ENCODE assay signal across 8 mouse cellular contexts in genomic region chr3:90434073-90434730, GRCm38 (mm10). TPM values are rescaled to one million over a fixed set of nuclear protein-coding genes. Genes with fewer than 3 reads are reported as not detected.
DNase-seq lines count a peak whose midpoint lies in the region; ATAC-seq and TF ChIP-seq lines count a peak whose summit lies in the region.

No protein-coding gene starts in this region.

- intact Hi-C loops in heart, postnatal 36 days (cut with DNase I) = no loop called here

- TF ChIP-seq POLR2A in embryonic fibroblast, embryonic 13.5 days (IDR thresholded peaks at IDR 0.05; ENCODE audit: low read depth, low read length) = no peak

- peak overlapping the region; percentile 62 for H3K9ac ChIP-seq in heart, embryonic 11.5 days (ENCODE audit: low read depth, low read length)
- peak overlapping the region; percentile 34 for H3K9ac ChIP-seq in kidney, embryonic 15.5 days

- 57% methylated on average over 11 of the region's 11 CpGs for WGBS in heart, embryonic 11.5 days (ENCODE audit: insufficient replicate concordance)
- WGBS in kidney, embryonic 15.5 days = 48% methylated on average over 11 of the region's 11 CpGs

- no peaks in the 10 kb centered on the region for H3K27me3 ChIP-seq in heart, embryonic 11.5 days (ENCODE audit: control insufficient read depth, insufficient read depth, low read length)
- H3K27me3 ChIP-seq in kidney, embryonic 15.5 days = no peaks in the 10 kb centered on the region

- H3K4me2 ChIP-seq in heart, embryonic 11.5 days = peak overlapping the region; percentile 94
- peak overlapping the region; percentile 77 for H3K4me2 ChIP-seq in kidney, embryonic 15.5 days

- H3K9me3 ChIP-seq in heart, embryonic 11.5 days (replicated peaks; ENCODE audit: control insufficient read depth, low read length) = no peaks in the 10 kb centered on the region
- H3K9me3 ChIP-seq in kidney, embryonic 15.5 days (replicated peaks) = no peaks in the 10 kb centered on the region

- peaks cover 20% of the 10 kb centered on the region for H3K4me1 ChIP-seq in heart, embryonic 11.5 days (ENCODE audit: control insufficient read depth, insufficient read depth, low read length)
- peaks cover 9% of the 10 kb centered on the region for H3K4me1 ChIP-seq in embryonic fibroblast, embryonic 13.5 days (ENCODE audit: control insufficient read depth, insufficient read depth, low read length)
- peaks cover 32% of the 10 kb centered on the region for H3K4me1 ChIP-seq in kidney, embryonic 15.5 days

- ATAC-seq in heart, embryonic 11.5 days (replicated peaks; ENCODE audit: insufficient number of reproducible peaks, low FRiP score, low TSS enrichment) = no peak
- no peak for ATAC-seq in kidney, embryonic 15.5 days (replicated peaks; ENCODE audit: low FRiP score)

- peak overlapping the region; percentile 76 for H3K4me3 ChIP-seq in heart, embryonic 11.5 days (ENCODE audit: low read depth, low read length)
- H3K4me3 ChIP-seq in embryonic fibroblast, embryonic 13.5 days (ENCODE audit: insufficient read depth, low read length) = peak overlapping the region; percentile 48
- peak overlapping the region; percentile 80 for H3K4me3 ChIP-seq in kidney, embryonic 15.5 days (replicated peaks)

- TF ChIP-seq CTCF in embryonic fibroblast, embryonic 13.5 days (IDR thresholded peaks at IDR 0.05; ENCODE audit: borderline replicate concordance, insufficient read depth, low read length) = no peak

- no peak for DNase-seq in heart, postnatal 36 days
- peak; percentile 90 for DNase-seq in lung, postnatal 36 days
- DNase-seq in retina, embryonic 14.5 days (ENCODE audit: low spot score) = no peak
- no peak for DNase-seq in right cerebral cortex, postnatal 36 days (ENCODE audit: low spot score in 2 of 2)
- no peak for DNase-seq in gastrocnemius, postnatal 25 days

- H3K36me3 ChIP-seq in heart, embryonic 11.5 days (ENCODE audit: control insufficient read depth, insufficient read depth, low read length) = no peaks in the 10 kb centered on the region
- H3K36me3 ChIP-seq in kidney, embryonic 15.5 days = peaks cover 1% of the 10 kb centered on the region; the same call in 1 of the 2 replicates

- H3K27ac ChIP-seq in heart, embryonic 11.5 days (ENCODE audit: low read depth, low read length) = peak overlapping the region; percentile 97
- H3K27ac ChIP-seq in embryonic fibroblast, embryonic 13.5 days (ENCODE audit: insufficient read depth, low read length) = no peak overlapping the region
- peak overlapping the region; percentile 99 for H3K27ac ChIP-seq in kidney, embryonic 15.5 days

RNA-seq across cellular contexts. Expression of gene Ints3, which starts 0.8 kb away (rescaled TPM):
- polyA plus RNA-seq in heart, embryonic 11.5 days (2014; fragmentation: Nextera tagmentation; extraction: Ambion mirVana) = 25.3 and 26.9 TPM in 2 replicates
- 10 to 100 TPM; 23.7 to 27.9 TPM for total RNA-seq in heart, postnatal 36 days (2021)
- 39.5 and 40.0 TPM in 2 replicates for polyA plus RNA-seq in embryonic fibroblast, embryonic 13.5 days (2011; ENCODE audit: insufficient read length, low read depth, missing spikeins)
- 32.9 and 38.1 TPM in 2 replicates for polyA plus RNA-seq in kidney, embryonic 15.5 days (2015; fragmentation: Nextera tagmentation; extraction: Ambion mirVana)
- 10 to 100 TPM; 14.5 to 15.9 TPM for total RNA-seq in gastrocnemius, postnatal 25 days (2021)

RNA-seq across cellular contexts. Expression of gene Npr1, which starts 31.5 kb away (rescaled TPM):
- polyA plus RNA-seq in heart, embryonic 11.5 days (2014; fragmentation: Nextera tagmentation; extraction: Ambion mirVana) = 5.3 and 8.1 TPM in 2 replicates
- 10 to 100 TPM; 19.9 to 21.3 TPM for total RNA-seq in heart, postnatal 36 days (2021)
- 0.18 TPM in 1 of 2 replicates, not detected in the other for polyA plus RNA-seq in embryonic fibroblast, embryonic 13.5 days (2011; ENCODE audit: insufficient read length, low read depth, missing spikeins)
- 13.6 and 16.2 TPM in 2 replicates for polyA plus RNA-seq in kidney, embryonic 15.5 days (2015; fragmentation: Nextera tagmentation; extraction: Ambion mirVana)
- total RNA-seq in gastrocnemius, postnatal 25 days (2021) = 10 to 100 TPM in 1 of 2 experiments, 1 to 10 TPM in 1; 7.7 to 10.8 TPM

RNA-seq across cellular contexts. Expression of gene Ilf2, which starts 41.7 kb away (rescaled TPM):
- polyA plus RNA-seq in heart, embryonic 11.5 days (2014; fragmentation: Nextera tagmentation; extraction: Ambion mirVana) = 148 and 151 TPM in 2 replicates
- total RNA-seq in heart, postnatal 36 days (2021) = 10 to 100 TPM; 29.6 to 32.2 TPM
- 82.1 and 97.0 TPM in 2 replicates for polyA plus RNA-seq in embryonic fibroblast, embryonic 13.5 days (2011; ENCODE audit: insufficient read length, low read depth, missing spikeins)
- polyA plus RNA-seq in kidney, embryonic 15.5 days (2015; fragmentation: Nextera tagmentation; extraction: Ambion mirVana) = 236 and 238 TPM in 2 replicates
- total RNA-seq in gastrocnemius, postnatal 25 days (2021) = 10 to 100 TPM; 23.4 to 25.6 TPM

RNA-seq across cellular contexts. Expression of gene Slc27a3, which starts 44.5 kb away (rescaled TPM):
- polyA plus RNA-seq in heart, embryonic 11.5 days (2014; fragmentation: Nextera tagmentation; extraction: Ambion mirVana) = 5.7 and 6.2 TPM in 2 replicates
- under 1 TPM; 0.54 to 1.00 TPM for total RNA-seq in heart, postnatal 36 days (2021)
- polyA plus RNA-seq in embryonic fibroblast, embryonic 13.5 days (2011; ENCODE audit: insufficient read length, low read depth, missing spikeins) = 9.0 and 20.0 TPM in 2 replicates
- polyA plus RNA-seq in kidney, embryonic 15.5 days (2015; fragmentation: Nextera tagmentation; extraction: Ambion mirVana) = 15.4 and 17.3 TPM in 2 replicates
- total RNA-seq in gastrocnemius, postnatal 25 days (2021) = 1 to 10 TPM; 1.5 to 1.7 TPM

RNA-seq across cellular contexts. Expression of gene Snapin, which starts 56.6 kb away (rescaled TPM):
- polyA plus RNA-seq in heart, embryonic 11.5 days (2014; fragmentation: Nextera tagmentation; extraction: Ambion mirVana) = 76.0 TPM in 2 replicates
- 10 to 100 TPM; 61.0 to 71.3 TPM for total RNA-seq in heart, postnatal 36 days (2021)
- 87.6 and 102 TPM in 2 replicates for polyA plus RNA-seq in embryonic fibroblast, embryonic 13.5 days (2011; ENCODE audit: insufficient read length, low read depth, missing spikeins)
- polyA plus RNA-seq in kidney, embryonic 15.5 days (2015; fragmentation: Nextera tagmentation; extraction: Ambion mirVana) = 69.9 and 70.6 TPM in 2 replicates
- 10 to 100 TPM; 57.4 to 60.0 TPM for total RNA-seq in gastrocnemius, postnatal 25 days (2021)
